Mouse (Mus musculus) urinary bladder, postnatal 36 days (tissue): Measurements from ENCODE around the gene Katnal1.
A peak's percentile ranks its signal among the peaks of the same experiment; 100 is the strongest.

Experiments used
- DNase-seq, 2 experiments: peaks; one replicate each; pipeline ENCODE4 v3.0.0; 2022; ENCODE audit warnings: low spot score in 2 of 2, mixed read lengths in 1 of 2

Gene Katnal1

GRCm38 (mm10) chr5:148954314-148955060, 25.4 kb upstream of the Katnal1 start:
- no peak for DNase-seq

- peak in 1 of 2 experiments; percentile 71 for DNase-seq
These were observed 24.0 kb upstream of the Katnal1 start for GRCm38 (mm10) chr5:148953098-148953497.

- DNase-seq = peak in 1 of 2 experiments; percentile 28
These were observed 23.3 kb upstream of the Katnal1 start for GRCm38 (mm10) chr5:148952419-148952818.

GRCm38 (mm10) chr5:148951360-148951759, 22.2 kb upstream of the Katnal1 start:
- DNase-seq = no peak

GRCm38 (mm10) chr5:148950064-148950463, 20.9 kb upstream of the Katnal1 start:
- no peak for DNase-seq

- DNase-seq = no peak
These were observed 19.5 kb upstream of the Katnal1 start for GRCm38 (mm10) chr5:148948577-148948976.

GRCm38 (mm10) chr5:148947412-148947811, 18.3 kb upstream of the Katnal1 start:
- no peak for DNase-seq

- no peak for DNase-seq
These were observed 17.7 kb upstream of the Katnal1 start for GRCm38 (mm10) chr5:148946787-148947186.

GRCm38 (mm10) chr5:148945735-148946134, 16.6 kb upstream of the Katnal1 start:
- DNase-seq = no peak

GRCm38 (mm10) chr5:148944024-148944423, 14.9 kb upstream of the Katnal1 start:
- DNase-seq = no peak

- no peak for DNase-seq
These were observed 14.3 kb upstream of the Katnal1 start for GRCm38 (mm10) chr5:148943444-148943843.

- no peak for DNase-seq
These were observed 13.8 kb upstream of the Katnal1 start for GRCm38 (mm10) chr5:148942957-148943356.

- no peak for DNase-seq
These were observed 13.2 kb upstream of the Katnal1 start for GRCm38 (mm10) chr5:148942305-148942704.

- DNase-seq = no peak
These were observed 12.7 kb upstream of the Katnal1 start for GRCm38 (mm10) chr5:148941867-148942266.

GRCm38 (mm10) chr5:148939948-148940382, 10.8 kb upstream of the Katnal1 start:
- DNase-seq = no peak

GRCm38 (mm10) chr5:148936516-148936951, 7.4 kb upstream of the Katnal1 start:
- DNase-seq = no peak

- DNase-seq = no peak
These were observed 6.8 kb upstream of the Katnal1 start for GRCm38 (mm10) chr5:148935871-148936270.

GRCm38 (mm10) chr5:148935071-148935821, 6.1 kb upstream of the Katnal1 start:
- no peak for DNase-seq

GRCm38 (mm10) chr5:148934457-148934856, 5.3 kb upstream of the Katnal1 start:
- DNase-seq = no peak

- no peak for DNase-seq
These were observed 4.6 kb upstream of the Katnal1 start for GRCm38 (mm10) chr5:148933767-148934166.

GRCm38 (mm10) chr5:148931301-148931700, 2.2 kb upstream of the Katnal1 start:
- no peak for DNase-seq

- peak; percentile 90 to 93 for DNase-seq
These were observed 571 bp downstream of the Katnal1 start for GRCm38 (mm10) chr5:148928382-148929115.
